Mouse (Mus musculus): ENCODE data around the gene Hoxc11. TPM values are rescaled to one million over a fixed set of nuclear protein-coding genes. Genes with fewer than 3 reads are reported as not detected.

Gene Hoxc11
- polyA plus RNA-seq, 1 experiment from 2014 or later = not detected

GRCm38 (mm10) chr15:102942739-102943467 is 11.3 kb upstream of the Hoxc11 start:
- Histone ChIP-seq H3K4me3 (peak overlapping the region; percentile 21), H3K4me1 (peaks cover 8% of the 10 kb centered on the region), H3K9me3 (no peaks in the 10 kb centered on the region), H3K27me3 (peaks cover 97% of the 10 kb centered on the region), H3K9ac (replicated peaks) (no peak overlapping the region), H3K36me3 (no peaks in the 10 kb centered on the region), H3K27ac (replicated peaks) (no peak overlapping the region), H3K4me2 (replicated peaks) (peak overlapping the region; percentile 25)
- ATAC-seq (ENCODE audit: low FRiP score, low read depth) = no peak
- under 1% methylated on average over 46 of the region's 53 CpGs for WGBS

GRCm38 (mm10) chr15:102943468-102943813 is 10.8 kb upstream of the Hoxc11 start:
- peaks cover 8% of the 10 kb centered on the region for H3K4me1 ChIP-seq
- no peaks in the 10 kb centered on the region for H3K36me3 ChIP-seq
- no peak overlapping the region for H3K27ac ChIP-seq (replicated peaks)
- WGBS = 3% methylated on average over 5 of the region's 5 CpGs
- H3K4me2 ChIP-seq (replicated peaks) = peak overlapping the region; percentile 25; the same call in 1 of the 2 replicates
- ATAC-seq (ENCODE audit: low FRiP score, low read depth) = no peak
- H3K27me3 ChIP-seq = peaks cover 97% of the 10 kb centered on the region
- H3K9me3 ChIP-seq = no peaks in the 10 kb centered on the region
- H3K4me3 ChIP-seq = no peak overlapping the region; the same call in 1 of the 2 replicates
- H3K9ac ChIP-seq (replicated peaks) = no peak overlapping the region

- no peak overlapping the region for H3K4me2 ChIP-seq (replicated peaks)
- H3K4me3 ChIP-seq = no peak overlapping the region
- no peak overlapping the region for H3K9ac ChIP-seq (replicated peaks)
- 10% methylated on average over 22 of the region's 22 CpGs for WGBS
- H3K27me3 ChIP-seq = peaks cover 97% of the 10 kb centered on the region
- H3K27ac ChIP-seq (replicated peaks) = no peak overlapping the region
- H3K9me3 ChIP-seq = no peaks in the 10 kb centered on the region
- peaks cover 4% of the 10 kb centered on the region for H3K4me1 ChIP-seq
- no peak for ATAC-seq (ENCODE audit: low FRiP score, low read depth)
- H3K36me3 ChIP-seq = no peaks in the 10 kb centered on the region
These were observed 8.8 kb upstream of the Hoxc11 start for GRCm38 (mm10) chr15:102945185-102946077.

DNA sequence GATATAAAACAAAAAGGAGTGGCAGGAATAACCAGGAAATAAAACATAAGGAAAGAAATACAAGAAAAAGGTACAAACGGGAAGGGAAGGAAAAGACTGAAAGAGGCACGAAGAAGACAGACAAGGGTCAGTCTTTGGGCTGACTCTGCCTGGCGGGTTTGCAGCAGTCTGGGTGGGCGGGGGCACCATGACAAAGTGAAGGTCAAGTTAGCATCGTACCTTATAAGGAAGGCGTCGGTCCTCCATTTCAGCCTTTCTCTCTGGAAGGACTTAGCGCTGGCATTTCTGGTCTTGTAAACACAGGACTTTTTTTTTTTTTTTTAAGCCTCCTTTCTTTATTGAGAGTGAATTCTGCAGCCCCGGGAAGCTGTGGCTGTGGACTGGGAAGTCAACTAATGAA is 7.0 kb upstream of the Hoxc11 start:
- no peak for ATAC-seq (ENCODE audit: low FRiP score, low read depth)
- 1% methylated on average over 9 of the region's 9 CpGs for WGBS
- Histone ChIP-seq H3K27me3 (peaks cover 97% of the 10 kb centered on the region), H3K4me2 (replicated peaks) (no peak overlapping the region), H3K4me3 (no peak overlapping the region), H3K9me3 (no peaks in the 10 kb centered on the region), H3K4me1 (peaks cover 4% of the 10 kb centered on the region), H3K27ac (replicated peaks) (no peak overlapping the region), H3K36me3 (no peaks in the 10 kb centered on the region), H3K9ac (replicated peaks) (no peak overlapping the region)

DNA sequence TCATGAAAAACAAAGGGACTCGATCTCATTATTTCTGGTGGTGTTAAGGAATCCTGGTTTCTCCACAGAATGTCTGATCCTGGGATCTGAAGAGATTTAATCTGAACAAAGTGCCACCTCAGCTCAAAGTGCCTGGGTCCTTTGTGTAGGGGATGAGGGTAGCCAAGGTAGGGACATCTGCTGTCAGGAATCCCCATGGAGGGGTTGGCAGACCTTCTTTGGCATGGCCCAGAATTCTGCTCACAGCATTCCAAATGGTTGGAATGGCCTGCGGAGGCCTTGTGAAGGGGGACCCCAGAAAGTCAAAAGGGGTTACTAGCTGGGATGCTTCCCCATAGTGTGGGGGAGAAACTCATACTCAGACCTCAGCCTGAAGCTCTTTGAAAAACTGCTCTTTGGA is 5.4 kb upstream of the Hoxc11 start:
- no peak overlapping the region for H3K4me3 ChIP-seq
- peaks cover 97% of the 10 kb centered on the region for H3K27me3 ChIP-seq
- no peak overlapping the region for H3K27ac ChIP-seq (replicated peaks)
- H3K9ac ChIP-seq (replicated peaks) = no peak overlapping the region
- 7% methylated on average over 2 of the region's 2 CpGs for WGBS
- H3K4me2 ChIP-seq (replicated peaks) = no peak overlapping the region
- H3K36me3 ChIP-seq = no peaks in the 10 kb centered on the region
- H3K4me1 ChIP-seq = no peaks in the 10 kb centered on the region
- ATAC-seq (ENCODE audit: low FRiP score, low read depth) = no peak
- no peaks in the 10 kb centered on the region for H3K9me3 ChIP-seq

GRCm38 (mm10) chr15:102949696-102950095 is 4.5 kb upstream of the Hoxc11 start:
- Histone ChIP-seq H3K9me3 (no peaks in the 10 kb centered on the region), H3K36me3 (no peaks in the 10 kb centered on the region), H3K9ac (replicated peaks) (no peak overlapping the region), H3K4me2 (replicated peaks) (no peak overlapping the region), H3K4me3 (no peak overlapping the region), H3K27me3 (peaks cover 99% of the 10 kb centered on the region), H3K4me1 (no peaks in the 10 kb centered on the region), H3K27ac (replicated peaks) (no peak overlapping the region)
- no peak for ATAC-seq (ENCODE audit: low FRiP score, low read depth)
- WGBS = 2% methylated on average over 20 of the region's 20 CpGs

GRCm38 (mm10) chr15:102950877-102951276 is 3.4 kb upstream of the Hoxc11 start:
- H3K4me3 ChIP-seq = no peak overlapping the region
- no peak overlapping the region for H3K9ac ChIP-seq (replicated peaks)
- 13% methylated on average over 2 of the region's 2 CpGs for WGBS
- ATAC-seq (ENCODE audit: low FRiP score, low read depth) = no peak
- no peak overlapping the region for H3K27ac ChIP-seq (replicated peaks)
- H3K4me1 ChIP-seq = no peaks in the 10 kb centered on the region
- no peaks in the 10 kb centered on the region for H3K9me3 ChIP-seq
- no peak overlapping the region for H3K4me2 ChIP-seq (replicated peaks)
- no peaks in the 10 kb centered on the region for H3K36me3 ChIP-seq
- peaks cover 99% of the 10 kb centered on the region for H3K27me3 ChIP-seq

- H3K36me3 ChIP-seq = no peaks in the 10 kb centered on the region
- 5% methylated on average over 6 of the region's 6 CpGs for WGBS
- no peak overlapping the region for H3K4me2 ChIP-seq (replicated peaks)
- no peak overlapping the region for H3K9ac ChIP-seq (replicated peaks)
- H3K27ac ChIP-seq (replicated peaks) = no peak overlapping the region
- no peak for ATAC-seq (ENCODE audit: low FRiP score, low read depth)
- H3K4me1 ChIP-seq = no peaks in the 10 kb centered on the region
- H3K27me3 ChIP-seq = peaks cover 100% of the 10 kb centered on the region
- H3K4me3 ChIP-seq = no peak overlapping the region
- H3K9me3 ChIP-seq = no peaks in the 10 kb centered on the region
These were observed 666 bp upstream of the Hoxc11 start for GRCm38 (mm10) chr15:102953561-102953960.

- WGBS = under 1% methylated on average over 26 of the region's 28 CpGs
- no peak overlapping the region for H3K9ac ChIP-seq (replicated peaks)
These were observed 768 bp downstream of the Hoxc11 start for GRCm38 (mm10) chr15:102955007-102955382.

GRCm38 (mm10) chr15:102955833-102956640 is 1.8 kb downstream of the Hoxc11 start:
- Histone ChIP-seq H3K4me1 (no peaks in the 10 kb centered on the region), H3K4me3 (no peak overlapping the region), H3K27me3 (peaks cover 98% of the 10 kb centered on the region), H3K4me2 (replicated peaks) (no peak overlapping the region), H3K9me3 (no peaks in the 10 kb centered on the region), H3K9ac (replicated peaks) (no peak overlapping the region), H3K36me3 (no peaks in the 10 kb centered on the region), H3K27ac (replicated peaks) (no peak overlapping the region)
- ATAC-seq (ENCODE audit: low FRiP score, low read depth) = no peak
- under 1% methylated on average over 40 of the region's 40 CpGs for WGBS

More at GRCm38 (mm10) chr15:102955007-102955382, 768 bp downstream of the Hoxc11 start:
- Histone ChIP-seq H3K9me3 (no peaks in the 10 kb centered on the region), H3K4me3 (no peak overlapping the region), H3K27me3 (peaks cover 98% of the 10 kb centered on the region), H3K4me1 (no peaks in the 10 kb centered on the region), H3K4me2 (replicated peaks) (no peak overlapping the region), H3K27ac (replicated peaks) (no peak overlapping the region), H3K36me3 (no peaks in the 10 kb centered on the region)
- no peak for ATAC-seq (ENCODE audit: low FRiP score, low read depth)

DNA sequence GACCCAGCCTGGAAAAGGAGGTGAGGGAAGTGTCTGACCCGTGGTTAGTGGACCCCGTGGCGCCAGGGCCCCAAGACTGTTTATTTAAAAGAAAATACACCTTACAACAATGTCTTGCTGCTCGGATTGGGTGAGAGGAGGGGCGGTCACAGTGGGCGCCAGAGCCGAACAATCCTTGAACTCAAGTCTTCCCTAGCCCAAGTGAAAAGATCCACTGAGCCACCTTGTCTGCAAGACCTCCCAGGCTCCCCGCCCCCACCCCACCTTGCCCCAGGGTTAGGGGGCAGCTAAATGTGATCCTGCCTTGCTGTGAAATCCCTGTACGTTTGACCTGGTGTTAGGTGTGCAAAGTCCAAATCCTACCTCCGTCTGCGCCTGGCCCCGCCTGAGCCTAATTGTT is 2.7 kb downstream of the Hoxc11 start:
- Histone ChIP-seq H3K36me3 (no peaks in the 10 kb centered on the region), H3K9ac (replicated peaks) (no peak overlapping the region), H3K27ac (replicated peaks) (no peak overlapping the region), H3K9me3 (no peaks in the 10 kb centered on the region), H3K4me2 (replicated peaks) (no peak overlapping the region), H3K4me1 (no peaks in the 10 kb centered on the region), H3K27me3 (peaks cover 98% of the 10 kb centered on the region), H3K4me3 (no peak overlapping the region)
- no peak for ATAC-seq (ENCODE audit: low FRiP score, low read depth)
- under 1% methylated on average over 12 of the region's 12 CpGs for WGBS

Measured in midbrain, embryonic 12.5 days (tissue).